Comparison of ENCODE assay signal across 20 mouse cellular contexts in genomic region chr9:87372251-87372905, GRCm38 (mm10).
A peak's percentile ranks its signal among the peaks of the same experiment; 100 is the strongest.
DNase-seq lines count a peak whose midpoint lies in the region; ATAC-seq and TF ChIP-seq lines count a peak whose summit lies in the region.
"Had no signal": no experiment of that assay in that cellular context is flagged by ENCODE, and none has a peak within 500 bp of the region (broad histone marks: within the 10 kb centered on the region; RNA-seq: fewer than 3 reads in every experiment).

No protein-coding gene starts in this region.

- no peaks in the 10 kb centered on the region for H3K4me1 ChIP-seq in forebrain, embryonic 13.5 days
- no peaks in the 10 kb centered on the region for H3K4me1 ChIP-seq in forebrain, embryonic 12.5 days
- H3K4me1 ChIP-seq in neural tube, embryonic 14.5 days (ENCODE audit: control insufficient read depth, insufficient read depth, low read length): no peaks in the 10 kb centered on the region
- peaks cover 19% of the 10 kb centered on the region for H3K4me1 ChIP-seq in limb, embryonic 15.5 days
- H3K4me1 ChIP-seq: kidney, embryonic 15.5 days had no signal

- H3K9me3 ChIP-seq in forebrain, embryonic 13.5 days (replicated peaks): no peaks in the 10 kb centered on the region
- H3K9me3 ChIP-seq in forebrain, embryonic 12.5 days: no peaks in the 10 kb centered on the region
- no peaks in the 10 kb centered on the region for H3K9me3 ChIP-seq in neural tube, embryonic 14.5 days (ENCODE audit: control insufficient read depth, low read length)
- H3K9me3 ChIP-seq in limb, embryonic 15.5 days: no peaks in the 10 kb centered on the region
- H3K9me3 ChIP-seq: heart, embryonic 15.5 days; kidney, embryonic 15.5 days had no signal

- H3K4me3 ChIP-seq in forebrain, embryonic 13.5 days: no peak overlapping the region
- no peak overlapping the region for H3K4me3 ChIP-seq in forebrain, embryonic 12.5 days (replicated peaks)
- H3K4me3 ChIP-seq in neural tube, embryonic 14.5 days (ENCODE audit: low read depth, low read length): no peak overlapping the region
- H3K4me3 ChIP-seq in limb, embryonic 15.5 days: no peak overlapping the region
- no peak overlapping the region for H3K4me3 ChIP-seq in gastrocnemius, adult 2 months
- H3K4me3 ChIP-seq: heart, adult 2 months; heart, embryonic 15.5 days; kidney, embryonic 15.5 days had no signal

- H3K27ac ChIP-seq in forebrain, embryonic 13.5 days: no peak overlapping the region
- H3K27ac ChIP-seq in forebrain, embryonic 12.5 days: no peak overlapping the region
- H3K27ac ChIP-seq in neural tube, embryonic 14.5 days (ENCODE audit: low read depth, low read length): no peak overlapping the region
- peak overlapping the region; percentile 9; the same call in 1 of the 2 replicates for H3K27ac ChIP-seq in limb, embryonic 15.5 days
- H3K27ac ChIP-seq in gastrocnemius, adult 2 months: no peak overlapping the region
- H3K27ac ChIP-seq: heart, adult 2 months; heart, embryonic 15.5 days; kidney, embryonic 15.5 days had no signal

- no peaks in the 10 kb centered on the region for H3K27me3 ChIP-seq in forebrain, embryonic 13.5 days
- no peaks in the 10 kb centered on the region for H3K27me3 ChIP-seq in forebrain, embryonic 12.5 days
- H3K27me3 ChIP-seq in neural tube, embryonic 14.5 days (ENCODE audit: control insufficient read depth, insufficient read depth, low read length): no peaks in the 10 kb centered on the region
- peaks cover 8% of the 10 kb centered on the region; the same call in 1 of the 2 replicates for H3K27me3 ChIP-seq in limb, embryonic 15.5 days
- H3K27me3 ChIP-seq: heart, embryonic 15.5 days; kidney, embryonic 15.5 days had no signal

- H3K9ac ChIP-seq in forebrain, embryonic 13.5 days: no peak overlapping the region
- H3K9ac ChIP-seq in forebrain, embryonic 12.5 days: no peak overlapping the region
- H3K9ac ChIP-seq in neural tube, embryonic 14.5 days (replicated peaks; ENCODE audit: low read depth, low read length): no peak overlapping the region
- H3K9ac ChIP-seq in limb, embryonic 15.5 days: no peak overlapping the region
- H3K9ac ChIP-seq: heart, embryonic 15.5 days; kidney, embryonic 15.5 days had no signal

- intact Hi-C loops in gastrocnemius, adult 2 months (cut with DNase I): no loop called here

- H3K36me3 ChIP-seq in forebrain, embryonic 13.5 days (ENCODE audit: poor library complexity, severe bottlenecking): no peaks in the 10 kb centered on the region
- H3K36me3 ChIP-seq in forebrain, embryonic 12.5 days (replicated peaks): no peaks in the 10 kb centered on the region
- H3K36me3 ChIP-seq in neural tube, embryonic 14.5 days (ENCODE audit: control insufficient read depth, insufficient read depth, low read length): no peaks in the 10 kb centered on the region
- no peaks in the 10 kb centered on the region for H3K36me3 ChIP-seq in limb, embryonic 15.5 days
- H3K36me3 ChIP-seq: heart, embryonic 15.5 days; kidney, embryonic 15.5 days had no signal

- no peak for DNase-seq in neural tube, embryonic 10.5 days (ENCODE audit: extremely low spot score, low spot score)
- DNase-seq in gastrocnemius, adult 2 months: no peak
- DNase-seq in right cerebral cortex, adult 18-20 months: no peak
- no peak for DNase-seq in testis, postnatal 10 days (ENCODE audit: low spot score)
- DNase-seq: B cell, adult 2 months; cerebellum, adult 9-10 months; gastrocnemius, postnatal 10 days; heart, adult 2 months; kidney, postnatal 4 days; lung, adult 18-20 months; lung, postnatal 36 days; thymus, postnatal 25 days had no signal

- no peak overlapping the region for H3K4me2 ChIP-seq in forebrain, embryonic 13.5 days
- no peak overlapping the region for H3K4me2 ChIP-seq in forebrain, embryonic 12.5 days
- no peak overlapping the region for H3K4me2 ChIP-seq in neural tube, embryonic 14.5 days (ENCODE audit: low read depth, low read length)
- H3K4me2 ChIP-seq in limb, embryonic 15.5 days: no peak overlapping the region
- H3K4me2 ChIP-seq: heart, embryonic 15.5 days; kidney, embryonic 15.5 days had no signal

- 44% methylated on average over 4 of the region's 4 CpGs for WGBS in forebrain, embryonic 13.5 days
- WGBS in forebrain, embryonic 12.5 days: 55% methylated on average over 4 of the region's 4 CpGs
- WGBS in neural tube, embryonic 14.5 days: 49% methylated on average over 4 of the region's 4 CpGs
- WGBS in limb, embryonic 15.5 days: 33% methylated on average over 4 of the region's 4 CpGs

- no peak for TF ChIP-seq CTCF in gastrocnemius, adult 2 months (IDR thresholded peaks at IDR 0.05)

- 0 out of 2 replicates have a peak, but pooled peaks have one; percentile 27 for ATAC-seq in forebrain, embryonic 13.5 days
- no peak for ATAC-seq in forebrain, embryonic 12.5 days (ENCODE audit: low FRiP score)
- peak; percentile 24; the same call in 1 of the 2 replicates for ATAC-seq in neural tube, embryonic 14.5 days (ENCODE audit: low read depth)
- no peak for ATAC-seq in limb, embryonic 15.5 days (ENCODE audit: insufficient number of reproducible peaks, low FRiP score, low TSS enrichment, low read depth)
- ATAC-seq: hindbrain, embryonic 16.5 days; intestine, embryonic 16.5 days had no signal

Comparison
In these comparisons a context has a peak if more than half of its experiments do, and no peak if none do; other contexts are left out.
1. ATAC-seq: peak in forebrain, embryonic 13.5 days (single experiment) and neural tube, embryonic 14.5 days (single experiment); none in forebrain, embryonic 12.5 days (single experiment) and limb, embryonic 15.5 days (single experiment).